Mouse (Mus musculus) thymus, postnatal 14 days (tissue): ENCODE results near the gene Thrap3.
A peak's percentile ranks its signal among the peaks of the same experiment; 100 is the strongest.
"Not testable (repeated sequence)": the region's sequence is repeated elsewhere in the genome, so short reads cannot be mapped to it uniquely, and the experiment has no call there.

ENCODE experiments used
- DNase-seq: peaks from one replicate; pipeline ENCODE4 v3.0.0; 2021

Thrap3 gene

DNA sequence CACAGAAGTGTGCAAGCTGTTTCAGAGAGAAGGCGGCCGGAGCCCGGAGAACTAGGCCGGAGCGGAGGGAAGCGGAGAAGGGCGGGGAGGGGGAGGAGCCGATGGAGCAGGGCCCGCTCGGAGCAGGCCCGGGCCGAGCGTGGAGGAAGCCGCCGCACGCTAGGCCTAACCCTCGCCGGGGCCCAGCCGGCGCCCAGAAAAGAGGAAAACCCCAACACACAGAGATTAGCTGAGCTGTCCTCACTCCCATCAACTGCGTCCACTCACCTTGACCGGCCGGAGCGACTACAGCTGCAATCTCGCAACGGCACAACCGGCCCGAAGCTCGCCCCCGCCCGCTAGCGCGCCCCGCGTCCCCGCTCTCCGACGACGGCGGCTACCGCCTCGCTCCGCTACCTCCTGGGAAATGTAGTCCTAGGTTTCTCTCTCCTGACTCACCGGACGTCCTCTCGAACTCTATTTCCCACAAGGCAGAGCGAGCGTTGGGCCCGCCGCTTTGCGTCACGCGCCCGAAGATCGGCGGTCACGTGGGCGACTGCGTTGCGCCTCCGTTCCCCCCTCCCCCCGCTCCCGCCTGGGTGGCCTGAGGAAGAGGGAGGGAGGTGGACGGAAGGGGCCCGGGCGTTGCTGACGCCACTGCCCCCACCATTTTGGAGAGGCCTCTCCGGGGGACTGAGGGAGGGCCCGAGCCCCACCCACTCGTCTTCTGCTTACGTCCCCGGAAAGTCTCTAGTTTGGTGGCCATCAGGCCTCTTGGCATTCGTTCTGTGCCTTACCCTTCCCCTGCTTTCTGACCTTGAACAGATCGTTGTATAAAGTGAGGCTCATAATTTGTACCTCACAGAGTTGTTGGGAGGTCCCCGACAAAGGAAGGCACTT, at the start of gene Thrap3:
Gene Thrap3 (minus strand): TSS at position 458 of the 879 bp plus-strand sequence.
- DNase-seq, result peak; percentile 97

DNA sequence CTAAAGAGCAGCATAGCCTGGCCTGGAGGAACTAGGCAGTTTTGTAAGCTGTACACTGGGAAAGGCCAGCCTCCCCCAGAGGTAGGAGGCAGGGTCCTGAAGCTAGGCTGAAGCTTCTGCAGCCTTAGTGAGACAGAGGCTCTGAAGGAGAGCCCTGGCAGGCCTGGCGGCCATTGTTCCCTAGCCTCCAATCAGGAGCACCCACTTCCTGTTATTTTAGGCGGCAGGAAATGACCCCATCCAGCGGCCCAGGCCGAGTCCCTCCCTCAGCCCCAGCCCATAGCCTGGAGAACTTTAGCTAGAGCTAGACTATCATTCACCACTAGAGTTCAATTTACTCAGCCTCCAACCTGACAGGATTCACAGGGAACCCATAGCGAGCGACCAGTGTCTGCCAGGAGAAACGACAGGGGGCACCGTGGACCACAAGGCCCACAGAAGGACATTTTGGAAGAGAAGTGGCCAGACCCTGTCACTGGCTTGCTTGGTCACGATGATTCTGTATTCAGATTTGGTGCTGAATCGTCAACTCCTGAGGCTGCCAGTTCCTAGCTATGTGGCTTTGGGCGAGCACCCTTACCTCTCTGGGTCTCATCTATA, 49.2 kb upstream of the Thrap3 start:
- DNase-seq, result no peak

DNA sequence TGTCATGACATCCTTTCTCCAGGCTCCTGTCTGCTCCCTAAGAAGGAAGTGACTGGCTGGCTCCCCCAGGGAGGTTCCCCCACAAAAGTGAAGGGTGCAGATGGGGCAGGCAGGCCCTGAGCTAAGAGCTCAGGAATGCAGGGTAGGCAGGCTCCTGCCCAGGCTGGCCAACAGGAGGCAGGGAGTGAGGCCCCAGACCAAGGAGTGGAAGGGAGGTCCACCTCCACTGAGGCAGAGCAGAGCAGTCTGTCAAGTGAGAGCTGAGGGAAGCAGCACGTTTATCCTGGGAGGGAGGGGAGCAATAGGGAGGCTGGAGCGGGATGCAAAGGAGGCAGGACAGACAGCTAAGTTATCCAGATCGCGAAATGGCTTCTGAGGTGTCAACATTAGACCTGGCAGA, 48.1 kb upstream of the Thrap3 start:
- DNase-seq, result no peak

DNA sequence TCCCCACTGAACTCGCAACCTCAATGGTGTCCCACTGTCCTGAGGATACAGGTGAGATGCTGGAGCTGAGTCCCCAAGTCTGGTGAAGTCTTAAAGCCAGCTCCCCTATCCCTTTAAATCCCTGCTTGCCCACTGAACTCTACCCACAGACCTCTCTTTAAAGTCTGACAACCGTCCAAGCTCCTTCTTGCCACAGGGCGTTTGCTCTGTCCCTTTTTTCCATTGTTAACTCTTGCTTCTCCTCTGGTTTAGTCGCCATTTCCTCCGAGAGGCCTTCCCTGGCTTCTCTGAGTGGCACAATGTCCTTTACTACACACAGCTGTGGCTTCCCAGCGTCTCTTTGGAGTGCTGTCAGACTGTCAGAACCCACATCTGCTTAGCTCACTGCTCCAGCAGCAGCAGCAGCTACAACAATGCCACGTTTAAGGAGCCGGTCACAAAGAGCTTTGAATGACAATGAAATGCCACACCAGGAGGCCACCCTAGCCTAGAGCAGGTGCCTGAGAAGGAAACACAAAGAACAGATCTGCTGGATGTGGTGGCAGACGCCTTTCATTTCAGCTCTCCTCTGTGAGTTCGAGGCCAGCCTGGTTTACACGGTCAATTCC, 45.8 kb upstream of the Thrap3 start:
- DNase-seq, result no peak

DNA sequence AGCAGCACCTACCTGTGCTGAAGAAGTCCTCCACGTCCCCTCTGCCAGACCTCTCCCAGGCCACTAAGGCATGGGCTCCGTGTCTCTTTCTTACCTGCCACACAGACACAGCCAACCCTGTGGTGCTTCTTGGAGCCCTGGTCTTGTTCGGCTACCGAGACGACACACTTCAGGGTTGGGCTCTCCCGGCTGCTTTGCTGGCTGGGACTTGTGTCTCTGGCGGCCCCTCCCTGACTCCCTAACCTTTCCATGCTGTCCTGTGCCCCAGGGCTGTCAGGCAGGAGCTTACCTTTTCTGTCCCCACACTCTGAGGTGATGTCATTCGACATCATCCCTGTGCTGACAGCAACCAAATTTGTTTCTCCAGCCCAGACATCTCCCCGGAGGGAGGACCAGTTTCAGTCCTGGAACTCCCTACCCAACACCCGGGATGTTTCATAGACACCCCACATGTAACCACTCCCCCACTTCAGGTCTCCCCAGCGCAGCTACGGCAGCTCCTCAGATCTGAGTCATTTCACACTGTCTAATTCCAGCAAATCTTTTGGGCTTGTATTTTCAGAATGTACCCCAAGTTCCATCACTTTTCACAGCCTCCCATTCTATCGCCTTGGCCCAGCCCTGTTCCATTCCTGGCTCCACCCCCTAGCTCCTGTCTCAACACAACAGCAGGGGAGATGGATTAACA, 43.8 kb upstream of the Thrap3 start:
- DNase-seq, result no peak

GRCm38 (mm10) chr4:126242510-126242909, 40.0 kb upstream of the Thrap3 start:
- DNase-seq, result no peak

- no peak for DNase-seq
Measured at GRCm38 (mm10) chr4:126241956-126242355, 39.4 kb upstream of the Thrap3 start.

GRCm38 (mm10) chr4:126239862-126240475, 37.4 kb upstream of the Thrap3 start:
- DNase-seq, result no peak

DNA sequence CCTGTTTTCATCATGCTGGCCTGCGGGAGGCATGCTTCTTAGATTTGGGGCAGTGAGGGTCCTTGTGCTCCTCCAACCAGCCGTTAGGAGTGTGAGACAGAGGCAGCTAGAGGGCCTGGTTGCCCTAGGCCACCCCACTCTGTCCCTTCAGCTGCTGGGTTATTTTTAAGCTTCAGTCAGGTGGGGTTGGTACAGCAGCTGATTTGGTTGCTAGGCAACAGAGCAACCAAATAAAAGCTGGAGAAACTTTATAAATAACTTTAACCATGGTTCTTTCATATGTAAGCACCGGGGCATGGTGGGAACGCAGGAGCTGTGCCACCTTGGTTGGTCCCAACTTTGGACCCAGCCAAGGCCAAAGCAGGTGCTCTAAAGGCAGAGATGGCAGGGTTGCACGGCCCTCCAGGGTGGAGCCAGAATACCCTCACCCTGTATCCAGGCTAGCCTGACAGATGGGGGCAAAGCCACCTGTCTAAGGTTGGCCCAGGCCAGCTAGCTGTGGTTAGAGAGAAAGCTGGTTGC, 35.2 kb upstream of the Thrap3 start:
- no peak for DNase-seq

DNA sequence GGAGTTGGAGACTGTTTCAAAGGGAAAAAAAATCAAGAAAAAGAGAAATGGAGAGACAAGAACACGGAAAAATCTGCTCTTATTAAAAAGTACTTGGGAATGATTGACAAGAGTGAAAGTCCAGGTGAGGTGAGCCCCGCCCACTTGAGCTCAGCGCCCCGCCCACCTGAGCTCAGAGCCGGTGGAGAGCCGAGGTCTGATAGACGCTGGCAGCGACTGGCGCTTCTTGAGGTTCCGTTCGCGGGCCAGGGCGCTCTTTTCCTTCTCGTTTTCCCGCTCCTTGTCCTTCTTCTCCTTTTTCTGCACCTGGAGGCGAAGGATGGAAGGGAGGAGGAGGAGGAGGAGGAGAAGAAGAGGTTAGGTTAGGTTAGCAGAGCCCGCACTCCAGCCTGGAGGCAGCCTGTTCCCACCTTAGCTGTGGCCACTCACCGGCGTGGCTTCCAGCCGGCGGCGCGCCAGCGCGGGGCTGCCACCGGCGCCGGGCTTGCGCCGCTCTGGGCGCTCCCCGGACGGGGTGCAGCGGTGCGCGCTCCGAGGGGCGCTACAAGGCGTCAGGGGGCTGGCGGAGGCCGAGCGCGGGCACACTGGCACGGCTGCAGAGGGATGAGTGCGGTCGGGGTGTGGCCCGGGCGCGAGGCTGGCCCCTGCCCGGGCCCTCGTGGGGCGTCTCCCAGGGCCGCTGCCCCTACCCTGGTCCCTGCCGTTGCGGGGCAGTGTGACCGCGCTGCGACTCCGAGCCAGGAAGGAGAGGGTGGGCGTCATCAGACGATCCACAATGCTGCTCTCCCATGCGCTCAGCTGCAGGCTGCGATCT, 34.1 kb upstream of the Thrap3 start:
- DNase-seq, result no peak

- DNase-seq, result peak; percentile 42
Measured at GRCm38 (mm10) chr4:126235191-126235590, 32.6 kb upstream of the Thrap3 start.

GRCm38 (mm10) chr4:126234496-126235175, 32.1 kb upstream of the Thrap3 start:
- DNase-seq, result no peak

DNA sequence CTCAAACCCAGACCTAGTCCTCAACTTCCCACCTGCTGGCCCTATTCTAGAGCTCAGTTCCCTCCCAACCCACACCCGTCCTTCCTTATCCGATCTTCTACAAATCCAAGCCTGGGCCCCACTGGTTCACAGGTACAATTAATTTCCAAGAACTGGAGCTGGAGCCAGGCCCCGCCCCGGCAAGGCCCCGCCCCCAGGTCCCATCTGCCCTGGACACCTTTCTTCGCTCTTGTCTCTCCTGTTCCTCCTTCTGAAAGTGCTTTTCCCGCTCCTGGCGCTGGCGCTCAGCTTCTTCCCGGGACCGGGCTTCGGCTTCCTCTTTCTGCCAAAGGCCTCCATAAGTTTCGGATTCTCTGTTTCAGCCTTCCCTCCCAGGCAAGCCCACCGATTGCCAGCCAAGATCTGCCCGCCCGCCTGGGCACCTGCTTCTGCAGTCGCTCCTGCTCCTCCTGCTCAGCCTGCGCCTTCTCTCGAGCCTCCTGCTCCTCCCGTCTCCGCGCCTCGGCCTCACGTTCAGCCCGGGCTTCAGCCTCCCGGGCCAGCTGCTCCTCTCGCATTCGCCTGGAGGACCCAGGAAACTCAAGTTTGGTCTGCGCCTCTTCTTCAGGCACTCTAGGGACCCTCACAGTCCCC, 31.2 kb upstream of the Thrap3 start:
- DNase-seq, result no peak

- DNase-seq, result no peak
Measured at GRCm38 (mm10) chr4:126229900-126230299, 27.3 kb upstream of the Thrap3 start.

DNA sequence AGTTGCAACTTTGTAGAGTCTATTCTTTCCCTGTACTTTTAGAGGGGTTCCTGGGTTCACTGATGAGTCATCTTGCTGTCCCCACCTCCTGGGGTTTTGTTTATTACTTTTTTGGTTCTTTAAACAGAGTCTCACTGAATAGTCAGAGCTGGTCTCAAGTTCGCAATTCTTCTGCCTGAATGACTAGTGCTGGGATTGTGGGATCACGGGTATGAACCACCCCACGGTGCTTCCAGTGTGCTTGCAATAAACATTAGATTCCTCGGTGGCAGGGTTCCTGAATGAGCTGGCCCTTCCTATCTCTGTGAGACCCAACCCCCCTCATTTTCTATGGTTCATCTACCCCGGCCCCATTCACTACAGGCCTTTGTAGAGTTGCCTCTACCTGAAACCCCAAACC, 25.6 kb upstream of the Thrap3 start:
- no peak for DNase-seq

DNA sequence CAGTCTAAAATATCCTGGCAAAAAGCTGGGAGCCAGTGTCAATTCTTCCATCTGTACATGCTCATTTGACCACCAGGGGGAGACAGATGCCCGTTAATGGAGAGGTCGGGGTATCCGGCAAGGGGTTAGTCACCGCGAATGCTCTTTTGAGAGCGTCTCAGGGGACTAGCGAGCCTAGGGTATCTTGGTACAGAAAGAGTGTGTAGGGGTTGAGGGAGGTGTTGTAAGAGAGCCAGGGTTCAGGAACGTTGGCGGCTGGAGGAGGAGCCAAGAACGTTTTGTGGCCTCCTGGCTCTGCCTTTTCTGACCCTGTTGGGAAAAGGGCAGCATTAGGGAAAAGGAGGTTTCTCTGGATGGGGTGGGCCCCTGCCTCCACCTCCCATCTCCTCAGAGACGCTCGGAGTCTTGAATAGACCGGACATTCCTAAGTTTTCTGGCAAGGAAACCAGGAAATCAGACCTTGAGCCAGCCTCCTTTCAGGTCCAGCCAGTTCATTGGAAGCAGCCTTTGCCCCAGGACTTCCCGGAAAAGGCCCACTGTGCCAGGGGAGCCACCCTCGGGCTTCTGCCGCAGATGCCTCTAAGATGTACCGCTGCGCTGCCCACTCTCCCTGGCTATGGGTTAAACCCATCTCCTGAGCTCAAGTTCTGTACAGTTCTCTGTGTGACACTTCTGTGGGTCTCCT, 24.7 kb upstream of the Thrap3 start:
- peak; percentile 92 for DNase-seq

DNA sequence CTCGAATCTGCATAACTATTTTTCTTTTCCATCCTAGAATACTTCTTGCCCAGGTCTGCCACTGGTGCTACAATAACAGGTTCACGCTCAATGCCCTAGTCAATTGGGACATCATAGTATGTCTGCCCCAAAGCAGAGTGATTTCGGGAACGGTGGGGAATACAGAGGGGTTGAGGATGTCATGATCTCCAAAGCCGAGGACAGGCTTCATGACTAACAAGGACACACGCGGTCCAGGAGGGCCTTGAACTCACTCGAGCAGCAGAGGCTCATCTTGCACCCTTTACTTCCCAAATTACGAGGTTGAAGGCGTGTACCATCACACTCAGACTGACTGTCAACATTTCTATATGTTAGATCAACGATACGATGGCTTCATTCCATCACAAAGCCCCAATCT, 24.1 kb upstream of the Thrap3 start:
- DNase-seq, result no peak

DNA sequence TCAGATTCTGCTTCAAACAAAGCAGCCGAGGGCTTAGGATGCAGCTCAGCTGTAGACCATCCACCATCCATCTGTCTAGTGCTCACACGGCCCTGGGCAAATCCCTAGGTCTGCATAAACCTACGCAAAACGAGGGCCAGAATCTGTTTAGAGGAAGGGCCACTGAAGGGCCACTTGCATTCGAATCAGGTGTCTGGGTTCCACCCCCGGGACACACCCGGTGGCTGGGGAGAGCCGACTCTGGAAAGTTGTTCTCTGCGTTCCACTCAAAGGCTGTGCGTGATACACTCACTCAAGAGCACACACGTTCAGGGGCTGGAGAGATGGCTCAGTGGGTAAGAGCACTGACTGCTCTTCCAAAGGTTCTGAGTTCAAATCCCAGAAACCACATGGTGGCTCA, 20.1 kb upstream of the Thrap3 start:
- DNase-seq, result no peak

- no peak for DNase-seq
Measured at GRCm38 (mm10) chr4:126220045-126220444, 17.5 kb upstream of the Thrap3 start.

GRCm38 (mm10) chr4:126219540-126219939, 17.0 kb upstream of the Thrap3 start:
- not testable (repeated sequence) for DNase-seq
